Mouse (Mus musculus) activated CD4-positive, CD25-positive, alpha-beta regulatory T cell, adult 4 months (primary cell): ENCODE measurements at regions not wholly inside any gene's neighbourhood (a gene's known extent, or its start where the extent isn't known, plus 50 kb on each side); places are given as distances from the start of the nearest gene placed in this dataset.

Experiments
- ATAC-seq: one replicate; pipeline ENCODE4 v1.8.0; 2017

DNA sequence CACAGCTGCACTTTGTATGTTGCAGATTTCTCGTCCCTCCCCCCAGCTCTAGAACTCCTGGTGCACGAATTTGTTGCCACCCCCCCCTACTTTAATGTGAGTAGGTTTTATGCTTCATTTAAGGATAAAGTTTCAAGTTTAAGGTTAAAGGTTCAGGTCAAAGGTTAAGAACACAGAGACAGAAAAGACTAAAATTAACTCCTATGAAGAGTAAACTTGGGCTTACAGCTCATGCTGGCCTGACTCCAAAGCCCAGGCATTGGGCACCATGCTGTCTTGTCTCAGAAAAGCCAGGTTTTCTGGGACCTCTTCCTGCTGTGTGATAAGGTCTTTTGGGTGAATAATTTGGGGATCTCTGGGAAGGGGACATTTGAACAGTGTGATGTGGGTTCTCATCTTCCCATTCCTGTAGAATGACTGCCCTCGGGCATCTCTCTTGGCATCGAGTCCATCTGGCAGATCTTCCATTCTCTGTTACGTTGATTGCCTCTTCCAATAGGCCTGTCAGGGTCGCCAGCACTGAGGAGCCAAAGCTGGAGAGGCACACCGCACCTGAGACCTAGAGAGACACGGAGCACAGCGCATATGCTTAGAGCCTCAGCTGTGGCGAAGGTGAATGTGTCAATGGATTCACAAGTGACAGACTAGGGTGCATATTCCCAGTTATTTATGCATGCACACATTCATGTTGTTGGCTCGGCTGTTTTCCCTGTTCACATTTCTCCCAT, 466.1 kb downstream of the Cd83 start:
- ATAC-seq = no peak

DNA sequence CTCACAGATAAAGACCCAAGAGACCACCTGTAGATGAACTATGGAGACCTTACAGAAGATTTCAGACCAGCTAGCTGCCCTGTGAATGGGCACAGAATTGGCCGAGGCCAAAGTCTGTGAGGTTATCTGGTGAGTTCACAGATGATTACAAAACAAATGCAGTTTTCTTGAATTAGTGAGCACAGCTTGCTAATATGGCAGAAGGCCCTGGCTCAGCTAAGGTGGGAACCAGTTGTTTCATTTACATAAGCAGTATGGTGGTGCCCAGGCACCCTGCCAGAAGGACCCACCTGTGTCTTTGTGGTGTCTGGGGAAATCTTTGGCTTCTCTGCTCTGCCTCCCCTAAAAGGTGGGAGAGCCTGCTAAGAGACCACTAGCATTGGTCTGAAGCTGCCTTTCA, 466.9 kb downstream of the Cd83 start:
- ATAC-seq = no peak

DNA sequence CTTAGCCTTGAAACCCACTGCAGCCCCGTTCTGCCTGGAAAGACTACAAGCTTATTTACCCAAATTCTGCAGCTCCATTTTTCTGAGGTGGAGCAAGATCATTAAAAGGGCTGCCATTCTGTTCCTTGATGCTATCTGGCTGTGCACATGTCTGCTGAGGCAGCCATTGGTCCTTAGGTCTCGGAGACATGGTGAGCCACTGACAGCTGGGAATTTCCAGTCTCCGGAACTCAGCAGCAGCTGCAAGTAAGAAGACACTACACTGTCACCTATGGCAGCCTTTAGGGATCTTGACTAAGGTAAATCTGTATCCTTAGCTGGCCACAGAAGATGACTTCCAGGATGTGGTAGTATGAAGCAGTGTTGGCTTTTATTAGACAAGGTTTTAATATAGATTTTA, 467.9 kb downstream of the Cd83 start:
- ATAC-seq = no peak

DNA sequence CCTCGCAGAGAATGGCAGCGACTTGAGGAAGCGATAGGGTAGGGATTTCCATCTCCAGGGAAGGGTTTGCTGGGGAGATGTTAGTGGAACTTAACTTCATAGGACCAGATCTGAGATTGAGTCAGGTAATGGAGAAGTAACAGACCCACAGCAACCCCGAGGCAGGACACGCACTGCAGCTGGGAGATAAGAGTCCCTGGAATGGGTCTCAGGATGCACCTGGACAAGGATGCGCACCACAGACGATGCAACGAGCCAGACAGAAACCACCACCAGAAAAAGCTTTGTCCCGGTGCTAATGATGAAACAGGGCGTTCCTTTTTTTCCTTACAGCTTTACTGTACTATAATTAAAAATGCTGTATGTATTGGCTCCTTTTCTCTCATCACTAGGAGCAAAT, 470.9 kb upstream of the Jarid2 start:
- no peak for ATAC-seq

DNA sequence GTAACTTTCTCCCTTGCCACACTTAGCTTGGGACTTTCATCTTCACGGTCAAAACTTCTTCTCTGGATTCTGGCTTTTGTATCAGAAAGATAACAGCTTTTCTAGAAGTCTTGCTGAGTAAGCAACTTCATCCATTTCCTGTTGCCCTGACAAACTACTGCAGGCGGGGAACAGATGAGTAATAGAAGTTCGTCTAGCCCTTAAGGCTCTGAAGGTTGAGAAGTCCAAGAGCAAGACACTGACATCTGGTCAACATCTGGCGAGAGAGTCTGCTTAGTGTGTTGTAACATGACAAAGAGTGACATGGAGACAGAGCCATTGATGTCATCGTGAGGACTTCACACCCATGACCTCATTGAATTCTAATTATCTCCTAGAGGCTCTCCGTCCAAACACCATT, 469.2 kb upstream of the Jarid2 start:
- ATAC-seq = no peak

DNA sequence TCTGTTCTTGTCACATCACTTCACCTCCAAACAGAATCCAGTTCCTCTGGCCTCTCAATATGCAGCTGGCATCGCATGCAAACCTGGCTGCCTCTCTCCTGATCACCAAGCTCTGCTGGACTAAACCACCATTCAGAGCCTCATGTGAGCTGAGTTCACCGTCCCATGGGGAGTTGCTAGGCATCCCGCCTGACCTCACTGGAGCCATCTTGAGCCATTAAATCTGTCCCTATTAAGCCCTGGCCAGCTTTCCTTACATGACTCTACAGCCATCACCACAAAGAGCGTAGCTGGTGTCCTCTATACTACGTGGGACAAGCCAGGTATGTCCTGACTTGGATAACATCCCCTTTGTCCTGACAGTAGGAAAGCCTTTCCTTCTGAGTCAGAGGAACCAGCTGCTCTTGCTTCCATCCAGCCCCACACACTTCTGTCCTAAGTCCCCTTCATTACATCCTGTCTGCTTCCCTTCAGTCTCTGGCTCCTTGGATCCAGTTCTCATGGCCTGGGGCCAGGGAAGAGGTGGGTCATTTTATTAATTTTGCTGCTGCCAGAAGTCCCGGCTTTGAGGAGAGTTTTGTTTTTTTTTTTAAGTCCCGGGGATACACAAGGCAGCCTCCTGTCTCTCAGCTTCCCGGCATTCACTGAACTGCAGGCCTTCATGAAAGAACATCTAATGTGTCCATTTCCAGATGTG, 468.5 kb upstream of the Jarid2 start:
- ATAC-seq = no peak

DNA sequence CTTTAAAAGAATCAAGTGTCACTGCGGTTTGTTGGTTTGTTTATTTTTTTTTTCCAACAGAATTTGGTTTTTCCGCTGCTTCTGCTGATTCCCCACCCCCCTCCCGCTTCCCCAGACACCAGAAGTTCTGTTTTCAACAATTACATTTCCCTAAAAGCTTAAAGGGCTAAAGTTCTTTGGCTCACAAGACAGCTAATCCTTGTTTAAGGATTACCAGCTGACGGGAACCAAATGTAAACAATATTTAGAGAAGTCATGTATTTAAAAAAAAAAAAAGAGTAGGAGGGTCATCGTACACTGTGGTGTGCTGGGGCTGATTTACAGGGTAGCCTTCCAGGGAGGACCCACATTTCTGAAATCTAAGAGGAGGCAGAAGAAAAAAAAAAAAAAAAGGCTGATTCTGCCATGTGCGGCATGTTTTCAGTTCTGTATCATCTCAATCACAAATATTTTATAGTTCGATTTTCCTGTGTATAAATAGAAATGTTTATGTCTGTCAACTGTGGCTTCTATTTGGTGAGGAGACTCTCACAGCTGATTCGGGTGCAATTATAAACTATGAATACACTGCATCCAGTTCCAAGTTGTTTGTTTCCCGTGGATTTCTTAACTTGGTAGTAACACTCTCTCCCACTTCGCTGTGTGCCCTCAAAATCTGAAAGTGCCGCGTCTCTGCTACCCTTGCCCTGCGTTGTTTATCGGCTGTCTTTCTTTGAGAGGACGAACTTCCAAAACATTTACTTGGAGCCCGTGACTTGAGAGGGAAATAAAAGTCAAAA, 456.3 kb upstream of the Jarid2 start:
- ATAC-seq = no peak

DNA sequence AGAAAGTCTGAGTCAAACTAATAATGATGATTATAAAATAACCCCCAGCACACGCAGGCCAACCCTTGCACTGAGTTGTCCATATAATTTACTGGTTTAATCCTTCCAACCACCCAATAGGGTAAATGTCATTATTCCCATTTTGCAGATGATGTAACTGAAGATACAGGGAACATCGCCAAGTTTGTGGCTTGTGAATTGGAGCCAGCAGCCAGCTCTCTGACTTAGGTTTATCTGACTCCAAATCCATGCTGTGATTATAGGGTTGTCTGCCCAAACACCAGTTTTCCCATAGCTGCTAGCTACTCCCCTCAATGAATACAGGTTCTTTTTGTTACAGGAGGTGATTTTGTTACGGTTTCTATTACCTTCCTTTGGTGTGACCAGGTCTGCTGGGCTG, 451.3 kb upstream of the Jarid2 start:
- no peak for ATAC-seq

DNA sequence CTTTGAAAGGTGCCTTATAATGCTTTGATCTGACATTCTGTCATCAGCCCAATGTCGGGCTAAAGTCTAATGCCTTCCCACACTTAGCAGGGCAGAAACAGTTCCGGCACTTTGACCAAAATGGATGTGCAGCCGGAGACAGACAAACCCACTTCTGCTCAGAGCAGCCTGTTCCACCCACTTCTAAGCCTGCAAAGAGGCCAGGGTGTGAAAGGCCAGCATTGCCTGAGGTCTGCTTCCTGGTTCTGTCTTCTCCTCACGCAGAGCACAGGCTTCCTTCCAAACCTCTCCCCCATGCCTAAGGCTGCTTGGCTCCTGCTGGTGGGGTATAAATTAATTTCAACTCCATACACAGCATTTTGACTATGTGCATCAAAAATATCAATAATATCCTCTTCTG, 450.2 kb upstream of the Jarid2 start:
- no peak for ATAC-seq

DNA sequence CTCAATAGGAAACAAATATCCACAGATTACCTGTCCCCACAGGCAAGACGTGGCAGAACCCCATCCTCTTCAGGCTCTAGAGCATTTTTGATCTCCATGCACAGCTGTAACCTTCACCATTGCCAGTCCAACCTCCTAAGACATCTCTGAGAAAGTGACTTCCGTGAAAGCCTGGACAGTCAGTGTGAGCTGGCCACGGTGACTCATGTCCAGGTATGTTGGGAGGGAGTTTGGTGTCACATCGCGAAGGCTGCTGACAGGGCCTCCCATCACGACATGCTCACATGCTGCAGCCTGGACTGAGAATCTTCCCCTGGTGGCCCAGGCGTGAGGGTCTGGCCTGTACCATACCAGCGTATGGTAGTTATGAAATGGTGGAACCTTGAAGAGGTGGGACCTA, 449.0 kb upstream of the Jarid2 start:
- no peak for ATAC-seq

DNA sequence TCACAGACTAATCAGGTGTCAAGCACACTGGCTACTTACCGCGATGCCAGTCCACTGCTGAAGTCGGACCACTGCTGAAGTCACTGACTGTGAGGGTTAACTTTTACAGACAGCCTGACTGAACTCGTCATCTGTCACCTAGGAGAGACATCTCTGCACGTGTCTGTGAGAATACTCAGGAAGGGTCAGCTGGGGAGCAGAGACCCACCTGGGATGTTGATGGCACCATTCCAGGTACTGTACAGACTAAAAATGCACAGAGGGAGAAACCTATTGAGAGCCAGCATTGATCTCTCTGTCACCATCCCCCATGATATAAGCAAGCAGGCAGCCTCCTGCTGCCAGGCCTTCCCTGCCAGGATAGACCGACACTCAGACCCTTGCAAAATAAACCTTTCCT, 447.5 kb upstream of the Jarid2 start:
- no peak for ATAC-seq

DNA sequence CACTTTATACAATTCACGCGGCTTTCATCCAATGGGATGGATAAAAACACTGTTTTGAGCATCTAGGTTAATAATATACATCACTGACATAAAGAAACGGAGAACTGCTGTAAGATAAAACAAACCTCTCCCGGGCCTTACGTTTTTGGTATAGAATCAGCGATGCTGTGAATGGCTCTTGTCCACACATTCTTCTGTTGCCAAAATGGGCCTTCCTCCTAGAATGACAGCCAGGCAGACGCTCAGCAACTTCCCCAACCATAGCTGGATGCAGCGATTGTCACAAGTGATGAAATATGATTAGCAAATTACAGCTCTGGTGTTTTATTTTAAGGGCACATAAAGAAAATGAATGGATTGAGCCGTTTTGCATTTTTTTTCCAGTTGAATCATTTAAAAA, 447.0 kb upstream of the Jarid2 start:
- ATAC-seq = no peak

DNA sequence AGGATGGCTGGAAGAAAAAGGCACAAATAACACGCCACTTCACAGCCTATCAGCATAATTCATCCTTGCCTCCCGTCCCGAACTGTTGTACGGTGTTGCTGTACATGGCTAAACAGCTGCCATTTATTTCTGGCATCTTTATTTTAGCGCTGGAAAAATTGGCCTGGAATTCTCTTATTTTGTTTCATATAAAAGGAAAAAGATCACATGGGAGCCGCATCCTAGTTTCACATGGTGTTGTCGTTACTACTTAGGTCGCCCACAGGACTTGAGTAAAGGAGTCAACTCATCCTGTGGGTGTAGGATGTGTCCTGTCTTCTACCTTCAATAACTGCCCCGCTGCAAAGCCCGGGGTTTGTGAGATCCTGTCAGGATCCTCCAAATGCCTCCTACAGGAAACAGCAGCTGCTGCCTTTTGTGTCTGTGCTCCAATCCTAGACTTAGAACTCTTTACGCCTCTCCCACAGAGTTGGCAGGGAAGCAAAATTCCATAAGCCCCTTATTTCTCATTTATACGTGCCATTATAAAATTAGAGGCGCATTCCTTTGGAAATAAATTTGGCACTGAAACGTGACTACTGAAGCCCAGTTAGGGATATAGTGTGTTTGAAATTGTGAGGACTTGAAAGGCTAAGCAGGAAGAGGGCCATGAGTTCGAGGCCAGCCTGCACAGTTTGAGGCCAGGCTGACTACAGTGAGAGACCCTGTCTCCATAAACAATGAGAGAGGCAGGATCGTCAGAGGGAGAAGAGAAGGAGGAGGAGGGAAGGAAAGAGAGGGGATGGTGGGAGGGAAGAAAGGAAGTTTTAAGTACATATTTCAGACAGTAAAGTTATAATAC, 446.3 kb upstream of the Jarid2 start:
- ATAC-seq = no peak

DNA sequence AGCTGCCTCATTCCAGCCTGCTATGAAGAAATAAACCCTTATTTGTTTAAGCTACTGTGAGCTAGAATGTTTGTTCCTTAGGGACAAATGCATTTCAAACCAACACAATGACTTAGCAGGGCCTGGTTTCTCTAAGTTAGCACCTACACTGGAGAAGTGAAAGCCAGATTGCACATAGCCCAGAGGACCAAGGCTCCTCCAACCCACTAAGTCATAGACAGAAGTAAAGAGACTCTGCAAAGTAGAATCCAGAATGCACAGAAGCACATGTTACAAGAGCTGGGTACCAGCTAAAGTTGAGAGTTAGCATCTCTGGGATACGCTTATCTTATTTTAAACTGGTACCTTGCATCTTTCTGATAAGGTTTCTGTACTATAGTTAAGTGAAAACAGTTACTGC, 443.4 kb upstream of the Jarid2 start:
- no peak for ATAC-seq

DNA sequence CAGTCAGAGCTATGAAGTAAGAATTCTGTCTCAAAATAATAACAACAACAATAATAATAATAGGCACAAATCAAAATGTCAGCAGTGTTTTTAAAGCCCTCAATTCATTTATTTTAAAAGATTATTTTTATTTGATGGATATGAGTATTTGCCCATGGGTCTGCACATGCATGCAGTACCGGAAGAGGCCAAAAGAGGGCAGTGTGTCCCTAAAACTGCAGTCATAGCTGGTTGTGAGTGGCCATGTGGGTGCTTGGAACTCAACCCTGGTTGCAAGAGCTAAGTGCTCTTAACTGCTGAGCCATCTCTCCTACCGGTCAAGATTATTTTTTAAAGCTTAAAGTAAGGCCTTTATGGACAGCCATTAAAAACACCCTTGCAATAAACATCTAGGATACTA, 439.1 kb upstream of the Jarid2 start:
- no peak for ATAC-seq

DNA sequence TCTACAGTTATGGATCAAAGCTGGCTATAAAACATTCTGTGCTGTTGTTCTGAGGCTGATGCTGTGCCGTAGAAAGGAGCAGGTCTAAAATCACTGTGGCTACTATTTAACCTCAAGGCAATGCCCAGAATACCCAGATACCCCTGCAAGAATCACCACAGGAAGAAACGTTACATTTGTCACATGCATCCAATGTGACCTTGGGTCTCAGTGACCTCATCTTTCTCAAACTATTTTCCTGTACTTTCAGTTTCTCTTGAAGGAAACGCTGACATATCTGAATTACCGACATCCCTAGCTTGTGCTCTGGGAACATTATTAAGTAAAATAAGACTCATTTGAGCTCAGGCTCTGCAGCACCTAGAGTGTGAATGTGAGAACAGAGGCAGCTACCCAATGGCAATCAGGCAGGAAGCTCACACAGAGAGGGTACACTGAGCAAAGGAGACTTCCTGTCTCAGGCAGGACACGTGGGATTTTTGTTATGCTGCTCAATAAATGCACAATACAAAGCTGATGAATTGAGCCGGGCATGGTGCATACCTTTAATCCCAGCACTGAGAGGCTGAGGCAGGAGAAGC, 436.7 kb upstream of the Jarid2 start:
- ATAC-seq = peak; percentile 85

DNA sequence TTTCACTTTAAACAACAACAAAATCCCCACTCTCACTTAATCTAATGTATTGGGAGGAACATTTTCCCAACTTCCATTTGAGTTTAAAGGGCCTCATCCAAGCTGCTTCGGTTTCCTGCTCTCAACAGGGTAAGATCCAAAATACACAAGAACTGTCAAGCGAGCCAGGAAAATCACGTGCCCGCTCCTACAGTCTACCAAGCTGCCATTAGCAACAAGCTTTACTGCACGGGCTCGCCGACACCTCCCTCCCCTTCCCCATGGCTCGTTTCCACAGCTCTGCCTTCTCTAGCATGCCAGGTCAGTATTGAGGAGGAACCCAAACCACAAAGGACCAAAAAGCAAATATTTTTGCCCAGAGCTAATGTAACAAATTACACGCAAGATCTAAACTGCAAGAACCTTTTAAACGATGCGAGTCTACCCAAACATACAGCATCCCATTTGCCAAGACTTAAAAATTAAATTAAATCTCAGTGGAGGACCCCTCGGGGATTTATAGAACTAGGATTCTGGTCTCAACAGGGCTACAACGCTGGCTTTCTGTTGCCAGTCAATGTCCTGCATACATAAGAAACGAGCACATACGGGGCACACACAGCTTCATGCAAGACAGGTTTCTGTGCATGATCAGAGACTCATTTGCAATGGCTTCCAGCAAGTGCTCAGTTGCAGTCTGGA, 435.4 kb upstream of the Jarid2 start:
- no peak for ATAC-seq

DNA sequence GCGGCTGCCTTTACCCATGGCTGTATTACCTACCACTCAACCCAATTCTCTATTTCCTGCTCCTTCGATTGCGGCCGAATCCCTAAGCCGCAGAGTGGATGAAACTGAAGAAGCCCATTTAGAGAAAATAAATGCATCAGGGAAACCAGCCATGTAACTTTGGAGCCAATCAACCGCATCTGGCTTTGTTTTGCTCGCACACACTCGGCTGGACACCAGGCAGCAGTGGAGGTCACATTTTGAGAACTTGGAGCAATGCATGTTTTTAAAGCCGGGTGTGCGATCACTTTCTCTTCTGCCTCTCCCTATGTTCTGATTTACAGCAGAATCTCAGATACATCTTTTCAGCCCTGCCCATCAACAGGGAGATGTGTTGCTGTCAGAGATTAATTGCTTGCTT, 433.7 kb upstream of the Jarid2 start:
- no peak for ATAC-seq

DNA sequence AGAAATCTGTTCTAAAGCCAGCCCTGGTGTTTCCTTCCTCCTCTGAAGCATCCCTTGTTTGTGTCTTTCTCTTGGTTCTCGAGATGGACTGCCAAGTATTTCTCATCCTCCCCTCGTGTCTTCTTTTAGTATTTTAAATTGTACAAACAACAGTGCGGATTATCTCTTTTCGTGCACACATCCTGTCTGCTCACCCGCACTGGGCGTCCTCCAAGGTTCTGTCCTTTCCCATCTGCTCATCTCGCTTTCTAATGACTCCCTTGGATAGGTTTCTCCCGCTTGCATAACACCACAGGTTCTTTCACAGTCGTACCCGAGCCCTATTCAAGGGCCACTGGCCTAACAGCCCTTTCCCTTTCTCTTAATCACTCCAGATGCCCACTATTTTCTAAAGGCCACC, 428.7 kb upstream of the Jarid2 start:
- ATAC-seq = no peak

DNA sequence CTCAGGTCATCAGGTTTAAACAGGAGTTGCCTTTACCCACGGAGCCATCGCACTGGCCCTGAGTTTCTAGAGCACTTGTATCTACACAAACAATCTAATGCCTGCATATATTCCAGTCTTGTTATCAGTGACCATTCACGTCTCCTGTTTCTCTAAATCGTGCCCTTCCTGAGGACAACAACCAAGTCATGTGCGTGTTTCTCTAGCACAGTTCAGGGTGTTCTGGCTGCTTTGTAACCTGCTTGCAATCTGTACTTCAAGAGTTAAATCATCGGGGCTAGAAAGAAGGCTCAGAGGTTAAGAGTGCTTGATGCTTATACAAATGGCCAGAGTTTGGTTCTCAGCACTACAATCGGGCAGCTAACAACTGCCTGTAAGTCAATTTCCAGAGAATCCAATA, 428.1 kb upstream of the Jarid2 start:
- no peak for ATAC-seq

DNA sequence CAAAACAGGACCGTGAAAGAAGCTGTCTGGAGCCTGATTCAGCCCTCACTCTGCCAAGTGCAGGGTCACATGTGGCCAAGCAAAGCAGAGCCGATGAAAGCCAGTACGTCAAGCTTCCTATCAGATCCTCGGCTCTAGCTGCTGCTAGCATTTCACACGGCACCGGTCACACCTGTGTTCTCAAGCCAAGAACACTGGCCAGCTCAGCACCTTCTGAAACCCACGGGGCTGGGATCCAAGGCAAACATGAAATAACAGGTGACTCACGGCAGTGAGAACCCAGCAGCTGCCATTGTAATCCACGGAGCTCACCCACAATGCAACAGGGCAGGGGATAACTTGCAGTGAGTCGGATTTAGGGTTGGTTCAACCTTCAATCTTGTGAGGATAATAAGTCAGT, 427.3 kb upstream of the Jarid2 start:
- no peak for ATAC-seq
